Mouse (Mus musculus) T-helper 17 cell (primary cell): ENCODE results near the gene Tnf.

Experiments
- in situ Hi-C, 2 experiments: fragments of 300-600 bp; cut with MboI, MseI; formaldehyde crosslinking; loops; 1 replicate in 1 of 2; 2 replicates in 1 of 2; pipeline ENCODE4 v1.15.1; 2025; ENCODE audit warnings: high pct_unique_total_duplicates in 2 of 2

Gene Tnf

GRCm38 (mm10) chr17:35235614-35236389 lies 34.0 kb upstream of the Tnf start, which contains the start of gene Nfkbil1:
Gene Nfkbil1, minus strand, starts transcription at chr17:35235792.
- in situ Hi-C loops: loop anchor here (5.0 to 25.0 kb wide), 3 partner anchors 34 to 1124 kb away; partner anchors contain the start of genes Brd2 (in 1 of the 2), H2-DMa (in 1 of the 2), Tnf (in 1 of the 2) and Vars (in 1 of the 2)

GRCm38 (mm10) chr17:35234903-35235302 lies 33.1 kb upstream of the Tnf start:
- in situ Hi-C loops: loop anchor here (5.0 to 25.0 kb wide), 4 partner anchors 33 to 1123 kb away; partner anchors contain the start of genes Brd2 (in 1 of the 2), H2-DMa (in 1 of the 2), Tnf (in 1 of the 2) and Vars (in 1 of the 2)

- in situ Hi-C loops: loop anchor here (5.0 to 25.0 kb wide), 3 partner anchors 62 to 1122 kb away; partner anchors contain the start of genes Brd2 (in 1 of the 2), H2-DMa (in 1 of the 2) and Vars (in 1 of the 2)
These were observed 32.3 kb upstream of the Tnf start for GRCm38 (mm10) chr17:35234090-35234489.

GRCm38 (mm10) chr17:35233114-35233980 lies 31.5 kb upstream of the Tnf start, which contains the start of gene Atp6v1g2:
Gene Atp6v1g2, plus strand, starts transcription at chr17:35233660.
- in situ Hi-C loops: loop anchor here (5.0 to 25.0 kb wide), 3 partner anchors 61 to 1121 kb away; partner anchors contain the start of genes Brd2 (in 1 of the 2), H2-DMa (in 1 of the 2) and Vars (in 1 of the 2)

- in situ Hi-C loops: loop anchor here (5.0 to 25.0 kb wide), 3 partner anchors 60 to 1120 kb away; partner anchors contain the start of genes Brd2 (in 1 of the 2), H2-DMa (in 1 of the 2) and Vars (in 1 of the 2)
These were observed 30.9 kb upstream of the Tnf start for GRCm38 (mm10) chr17:35232659-35233058.

- in situ Hi-C loops: loop anchor here (5.0 to 25.0 kb wide), 3 partner anchors 60 to 1120 kb away; partner anchors contain the start of genes Brd2 (in 1 of the 2), H2-DMa (in 1 of the 2) and Vars (in 1 of the 2)
These were observed 30.2 kb upstream of the Tnf start for GRCm38 (mm10) chr17:35232043-35232442.

GRCm38 (mm10) chr17:35231022-35231421 lies 29.2 kb upstream of the Tnf start:
- in situ Hi-C loops: loop anchor here (5.0 to 25.0 kb wide), 3 partner anchors 59 to 1119 kb away; partner anchors contain the start of genes Brd2 (in 1 of the 2), H2-DMa (in 1 of the 2) and Vars (in 1 of the 2)

GRCm38 (mm10) chr17:35226561-35227046 lies 24.8 kb upstream of the Tnf start:
- in situ Hi-C loops: loop anchor here in 1 of 2 experiments (25.0 kb wide), 1 partner anchor 1114 kb away; the partner anchor contains the start of genes Brd2 and H2-DMa

GRCm38 (mm10) chr17:35225456-35225855 lies 23.6 kb upstream of the Tnf start:
- in situ Hi-C loops: loop anchor here in 1 of 2 experiments (25.0 kb wide), 1 partner anchor 1113 kb away; the partner anchor contains the start of genes Brd2 and H2-DMa

GRCm38 (mm10) chr17:35224641-35225040 lies 22.8 kb upstream of the Tnf start:
- in situ Hi-C loops: loop anchor here (25.0 kb wide), 2 partner anchors 1037 to 1112 kb away; partner anchors contain the start of genes Psmb8 (in 2 of the 2), Psmb9 (in 2 of the 2), Tap1 (in 2 of the 2) and Brd2 (in 1 of the 2)

- in situ Hi-C loops: loop anchor here (25.0 kb wide), 1 partner anchor 1035 kb away; the partner anchor contains the start of genes Psmb8 (in 2 of the 2), Psmb9 (in 2 of the 2) and Tap1 (in 2 of the 2)
These were observed 20.5 kb upstream of the Tnf start for GRCm38 (mm10) chr17:35222299-35222698.

- in situ Hi-C loops: loop anchor here (25.0 kb wide), 1 partner anchor 1033 kb away; the partner anchor contains the start of genes Psmb8 (in 2 of the 2), Psmb9 (in 2 of the 2) and Tap1 (in 2 of the 2)
These were observed 18.5 kb upstream of the Tnf start, which contains the start of gene Gm16181 for GRCm38 (mm10) chr17:35220156-35220952. Gene Gm16181, plus strand, starts transcription at chr17:35220834.

GRCm38 (mm10) chr17:35219601-35220041 lies 17.8 kb upstream of the Tnf start:
- in situ Hi-C loops: loop anchor here (10.0 to 25.0 kb wide), 2 partner anchors 825 to 1032 kb away; partner anchors contain the start of genes Psmb8 (in 2 of the 2), Psmb9 (in 2 of the 2), Tap1 (in 2 of the 2) and BC051142 (in 1 of the 2)

GRCm38 (mm10) chr17:35218516-35219193 lies 16.8 kb upstream of the Tnf start:
- in situ Hi-C loops: loop anchor here (10.0 to 25.0 kb wide), 2 partner anchors 824 to 1031 kb away; partner anchors contain the start of genes Psmb8 (in 2 of the 2), Psmb9 (in 2 of the 2), Tap1 (in 2 of the 2) and BC051142 (in 1 of the 2)

- in situ Hi-C loops: loop anchor here (10.0 to 25.0 kb wide), 2 partner anchors 818 to 1026 kb away; partner anchors contain the start of genes Psmb8 (in 2 of the 2), Psmb9 (in 2 of the 2), Tap1 (in 2 of the 2) and BC051142 (in 1 of the 2)
These were observed 11.3 kb upstream of the Tnf start for GRCm38 (mm10) chr17:35213071-35213470.

GRCm38 (mm10) chr17:35210593-35210992 lies 8.8 kb upstream of the Tnf start:
- in situ Hi-C loops: loop anchor here (10.0 to 25.0 kb wide), 2 partner anchors 816 to 1023 kb away; partner anchors contain the start of genes Psmb8 (in 2 of the 2), Psmb9 (in 2 of the 2), Tap1 (in 2 of the 2) and BC051142 (in 1 of the 2)

GRCm38 (mm10) chr17:35209785-35210535 lies 8.2 kb upstream of the Tnf start:
- in situ Hi-C loops: loop anchor here (10.0 to 25.0 kb wide), 2 partner anchors 815 to 1023 kb away; partner anchors contain the start of genes Psmb8 (in 2 of the 2), Psmb9 (in 2 of the 2), Tap1 (in 2 of the 2) and BC051142 (in 1 of the 2)
